Mouse (Mus musculus): Measurements from ENCODE around the gene Nfyb. TPM values are rescaled to one million over a fixed set of nuclear protein-coding genes. Genes with fewer than 3 reads are reported as not detected.
A peak's percentile ranks its signal among the peaks of the same experiment; 100 is the strongest.

The Nfyb gene
- polyA plus RNA-seq, 1 experiment from 2014 or later: 22.2 TPM

DNA sequence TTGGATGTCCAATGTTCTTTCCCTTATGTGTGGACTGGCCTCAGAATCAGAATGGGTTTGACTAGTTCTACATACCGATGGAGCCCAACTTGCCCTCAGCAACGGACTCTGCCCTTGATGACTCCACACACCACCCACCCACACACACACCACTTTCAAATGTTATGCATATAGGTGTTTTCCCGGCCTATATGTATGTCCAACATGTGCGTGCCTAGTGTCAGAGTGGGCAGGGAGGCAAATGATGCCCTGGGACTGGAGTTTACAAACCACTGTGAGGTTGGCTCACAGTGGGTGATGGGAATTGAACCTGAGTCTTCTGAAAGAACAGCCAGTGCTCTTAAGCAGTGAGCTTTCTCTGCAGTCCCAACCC lies 33.2 kb upstream of the Nfyb start:
- no peak overlapping the region for H3K27ac ChIP-seq
- WGBS: 78% methylated on average over 4 of the region's 4 CpGs
- H3K9me3 ChIP-seq (replicated peaks): no peaks in the 10 kb centered on the region
- no peak overlapping the region for H3K4me3 ChIP-seq
- H3K36me3 ChIP-seq: no peaks in the 10 kb centered on the region
- H3K4me2 ChIP-seq: no peak overlapping the region
- peaks cover 14% of the 10 kb centered on the region for H3K4me1 ChIP-seq (replicated peaks)
- no peak for ATAC-seq (replicated peaks; ENCODE audit: insufficient number of reproducible peaks, insufficient read depth, low FRiP score, low read depth)
- no peak overlapping the region for H3K9ac ChIP-seq
- no peaks in the 10 kb centered on the region for H3K27me3 ChIP-seq

DNA sequence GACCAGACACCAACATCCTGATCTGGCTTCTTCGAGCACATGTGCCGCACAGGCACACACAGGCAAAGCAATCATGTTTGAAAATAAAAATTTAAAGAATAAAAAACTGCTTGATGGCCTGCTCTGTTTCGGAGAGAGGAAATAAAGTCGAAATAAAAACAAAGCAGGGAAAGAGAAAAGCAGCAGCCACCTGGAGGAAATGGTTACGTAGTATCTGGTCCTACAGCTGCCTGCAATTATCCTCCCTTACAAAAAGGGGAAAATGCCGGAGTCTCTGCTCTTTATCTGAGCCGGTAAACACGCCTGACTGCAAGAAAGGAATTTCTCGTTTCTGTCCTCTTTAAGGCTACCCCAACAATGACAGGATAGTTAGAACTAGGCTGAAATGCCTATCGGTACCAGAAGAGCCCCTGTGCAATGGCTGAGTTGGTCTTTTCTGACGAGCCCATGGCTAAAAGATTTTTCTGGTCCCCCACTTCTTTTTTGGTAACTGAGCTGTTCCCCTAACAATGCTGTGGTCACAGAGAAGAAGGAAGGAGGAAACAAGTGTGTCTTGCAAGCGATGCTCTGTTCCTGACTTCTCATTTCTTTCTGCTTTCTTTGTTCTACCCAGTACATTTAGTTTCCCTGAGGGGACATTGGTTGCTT lies 32.7 kb upstream of the Nfyb start:
- no peak overlapping the region for H3K9ac ChIP-seq
- H3K36me3 ChIP-seq: no peaks in the 10 kb centered on the region
- 41% methylated on average over 12 of the region's 12 CpGs for WGBS
- 0 out of 2 replicates have a peak overlapping the region, but pooled peaks have one; percentile 31 for H3K27ac ChIP-seq
- H3K4me3 ChIP-seq: no peak overlapping the region
- H3K27me3 ChIP-seq: no peaks in the 10 kb centered on the region
- H3K9me3 ChIP-seq (replicated peaks): no peaks in the 10 kb centered on the region
- no peak for ATAC-seq (replicated peaks; ENCODE audit: insufficient number of reproducible peaks, insufficient read depth, low FRiP score, low read depth)
- no peak overlapping the region for H3K4me2 ChIP-seq
- peaks cover 14% of the 10 kb centered on the region for H3K4me1 ChIP-seq (replicated peaks)

DNA sequence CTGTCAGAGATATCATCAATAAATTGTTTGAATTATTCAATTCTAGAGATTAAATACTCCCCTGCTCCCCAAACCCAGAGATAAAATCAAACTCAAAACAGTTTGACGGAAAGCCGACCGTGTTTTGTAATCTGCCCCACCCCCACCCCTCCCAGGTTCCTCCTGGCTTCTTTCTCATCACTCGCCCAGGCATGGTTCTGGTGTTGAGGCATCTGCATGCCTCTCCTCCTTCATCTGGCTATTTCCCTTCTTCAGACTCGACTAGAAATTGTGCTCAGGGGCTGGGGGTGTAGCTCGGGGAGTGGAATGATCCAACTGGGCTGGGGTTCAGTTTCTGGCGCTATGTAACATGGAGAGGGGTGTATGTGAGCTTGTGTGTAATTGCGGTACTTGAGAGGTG lies 31.8 kb upstream of the Nfyb start:
- 31% methylated on average over 8 of the region's 8 CpGs for WGBS
- H3K27ac ChIP-seq: no peak overlapping the region

DNA sequence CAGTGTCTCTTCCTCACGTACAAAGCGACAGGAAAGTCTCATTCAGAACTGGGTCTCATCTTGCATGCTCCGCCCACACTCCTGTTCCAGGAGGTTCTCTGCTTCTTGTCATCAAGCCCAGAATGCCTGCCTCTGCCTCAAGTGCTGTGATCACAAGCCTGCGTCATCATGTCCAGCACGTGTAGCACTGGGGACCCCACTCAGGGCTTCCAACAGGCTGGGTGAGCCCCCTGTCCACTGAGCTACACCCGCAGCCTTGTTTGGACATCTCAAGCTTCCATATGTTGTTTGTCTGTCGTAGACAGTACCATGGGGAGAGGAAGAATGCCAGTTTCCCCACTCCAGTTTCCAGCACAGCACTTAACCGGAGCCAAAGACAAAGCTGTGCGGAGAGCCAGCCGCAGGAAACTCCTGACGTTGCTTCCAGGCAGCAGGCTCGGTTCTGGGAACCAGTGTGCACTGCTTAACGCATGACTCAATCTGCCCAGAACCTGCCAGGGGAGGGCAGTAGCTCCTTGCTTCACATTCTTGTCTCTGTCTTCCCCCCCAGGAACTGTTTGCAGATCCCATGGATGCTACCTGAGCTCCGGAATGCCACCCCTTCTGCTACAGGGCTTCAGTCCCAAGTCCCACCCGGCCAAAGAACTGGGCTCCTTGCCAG lies 31.3 kb upstream of the Nfyb start:
- H3K36me3 ChIP-seq: no peaks in the 10 kb centered on the region
- H3K4me1 ChIP-seq (replicated peaks): peaks cover 14% of the 10 kb centered on the region
- peak; percentile 65 for ATAC-seq (replicated peaks; ENCODE audit: insufficient number of reproducible peaks, insufficient read depth, low FRiP score, low read depth)
- H3K9ac ChIP-seq: peak overlapping the region; percentile 12; the same call in 1 of the 2 replicates
- H3K9me3 ChIP-seq (replicated peaks): no peaks in the 10 kb centered on the region
- 14% methylated on average over 15 of the region's 15 CpGs for WGBS
- H3K4me3 ChIP-seq: peak overlapping the region; percentile 16
- peak overlapping the region; percentile 52 for H3K4me2 ChIP-seq
- H3K27ac ChIP-seq: peak overlapping the region; percentile 50
- H3K27me3 ChIP-seq: no peaks in the 10 kb centered on the region

More for the DNA sequence above, 31.8 kb upstream of the Nfyb start:
- peak overlapping the region; percentile 52 for H3K4me2 ChIP-seq
- H3K4me1 ChIP-seq (replicated peaks): peaks cover 14% of the 10 kb centered on the region
- no peak overlapping the region for H3K9ac ChIP-seq
- H3K36me3 ChIP-seq: no peaks in the 10 kb centered on the region
- no peaks in the 10 kb centered on the region for H3K27me3 ChIP-seq
- H3K9me3 ChIP-seq (replicated peaks): no peaks in the 10 kb centered on the region
- peak overlapping the region; percentile 16; the same call in 1 of the 2 replicates for H3K4me3 ChIP-seq
- ATAC-seq (replicated peaks; ENCODE audit: insufficient number of reproducible peaks, insufficient read depth, low FRiP score, low read depth): no peak

DNA sequence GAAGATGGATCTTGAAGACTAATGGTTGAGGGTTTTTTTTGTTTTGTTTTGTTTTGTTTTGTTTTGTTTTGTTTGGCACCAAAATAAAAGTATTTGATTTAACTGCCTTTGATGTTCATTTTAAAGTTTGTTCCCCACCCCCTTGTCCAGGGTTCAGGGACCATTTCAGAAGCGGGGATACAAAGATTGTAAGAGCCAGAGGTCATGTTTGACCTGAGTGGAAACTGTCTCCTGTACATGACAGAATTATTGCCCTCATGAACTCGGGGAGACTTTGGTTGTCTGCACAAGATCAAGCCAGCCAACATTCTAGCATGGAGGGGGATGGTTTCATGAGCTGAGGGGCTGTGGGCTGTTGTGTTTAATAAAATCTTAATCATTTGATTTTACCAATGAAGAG lies 28.4 kb upstream of the Nfyb start:
- 65% methylated on average over 2 of the region's 2 CpGs for WGBS

DNA sequence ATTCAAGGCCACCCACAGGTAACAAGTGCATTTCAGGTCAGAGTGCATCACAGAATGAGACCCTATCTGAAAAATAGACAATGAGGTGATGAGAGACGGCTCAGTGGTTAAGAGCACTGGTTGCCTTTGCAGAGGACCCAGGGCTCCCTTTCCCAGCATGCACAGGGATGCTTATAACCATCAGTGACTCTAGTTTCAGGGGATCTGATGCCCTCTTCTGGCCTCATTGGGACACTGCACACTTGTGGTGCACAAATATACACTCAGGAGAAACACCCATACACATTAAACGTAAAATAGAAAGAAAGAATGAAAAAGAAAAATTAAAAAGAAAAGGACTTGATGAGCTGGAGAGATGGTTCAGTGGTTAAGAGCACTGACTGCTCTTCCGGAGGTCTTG lies 27.8 kb upstream of the Nfyb start:
- no peaks in the 10 kb centered on the region for H3K9me3 ChIP-seq (replicated peaks)
- 89% methylated on average over 3 of the region's 3 CpGs for WGBS
- H3K4me1 ChIP-seq (replicated peaks): peaks cover 14% of the 10 kb centered on the region
- H3K27ac ChIP-seq: no peak overlapping the region
- no peak overlapping the region for H3K9ac ChIP-seq
- no peak overlapping the region for H3K4me2 ChIP-seq
- no peaks in the 10 kb centered on the region for H3K27me3 ChIP-seq
- H3K36me3 ChIP-seq: no peaks in the 10 kb centered on the region
- H3K4me3 ChIP-seq: no peak overlapping the region
- no peak for ATAC-seq (replicated peaks; ENCODE audit: insufficient number of reproducible peaks, insufficient read depth, low FRiP score, low read depth)

More for the DNA sequence above, 28.4 kb upstream of the Nfyb start:
- Histone ChIP-seq H3K4me2 (no peak overlapping the region), H3K9ac (no peak overlapping the region), H3K4me1 (replicated peaks) (peaks cover 14% of the 10 kb centered on the region), H3K36me3 (no peaks in the 10 kb centered on the region), H3K27ac (no peak overlapping the region), H3K27me3 (no peaks in the 10 kb centered on the region), H3K9me3 (replicated peaks) (no peaks in the 10 kb centered on the region), H3K4me3 (no peak overlapping the region)
- ATAC-seq (replicated peaks; ENCODE audit: insufficient number of reproducible peaks, insufficient read depth, low FRiP score, low read depth): no peak

DNA sequence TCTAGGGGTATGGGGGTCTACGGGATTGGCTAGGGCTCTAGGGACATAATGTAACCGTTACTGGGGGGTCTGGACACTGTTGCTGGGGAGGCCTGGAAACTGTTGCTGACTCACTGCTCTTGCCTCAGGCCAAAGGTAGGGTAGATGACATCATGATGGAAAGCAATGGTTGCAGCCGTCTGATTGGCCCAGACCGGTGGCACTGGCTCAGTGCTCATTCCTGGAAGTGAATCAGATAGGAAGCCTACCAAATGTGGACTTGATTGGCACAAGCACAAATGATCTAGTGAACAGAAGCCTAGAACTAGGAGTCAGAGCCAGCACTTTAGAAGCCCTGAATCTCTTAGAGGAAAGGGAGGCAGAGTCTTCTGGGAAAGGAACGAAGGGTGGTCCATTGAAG lies 26.6 kb upstream of the Nfyb start:
- no peak for ATAC-seq (replicated peaks; ENCODE audit: insufficient number of reproducible peaks, insufficient read depth, low FRiP score, low read depth)
- Histone ChIP-seq H3K4me3 (no peak overlapping the region), H3K4me1 (replicated peaks) (peaks cover 7% of the 10 kb centered on the region), H3K9me3 (replicated peaks) (no peaks in the 10 kb centered on the region), H3K36me3 (no peaks in the 10 kb centered on the region), H3K9ac (no peak overlapping the region), H3K27me3 (no peaks in the 10 kb centered on the region), H3K27ac (no peak overlapping the region), H3K4me2 (no peak overlapping the region)
- 80% methylated on average over 5 of the region's 5 CpGs for WGBS

DNA sequence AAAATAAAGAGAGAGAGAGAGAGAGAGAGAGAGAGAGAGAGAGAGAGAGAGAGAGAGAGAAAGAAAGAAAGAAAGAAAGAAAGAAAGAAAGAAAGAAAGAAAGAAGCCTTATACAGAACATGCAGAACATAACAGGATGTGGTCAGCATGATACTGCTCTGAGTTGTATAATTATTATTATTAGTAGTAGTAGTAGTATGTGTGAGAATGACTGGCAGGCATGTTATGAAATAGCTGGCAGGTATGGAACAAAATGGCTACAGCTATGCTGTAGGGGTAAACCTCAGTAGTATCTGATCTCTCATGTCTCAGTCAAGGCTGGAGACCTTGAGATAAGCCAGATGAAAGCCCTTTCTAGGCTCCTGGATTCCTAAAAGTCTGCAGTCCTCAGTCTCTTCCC lies 25.2 kb upstream of the Nfyb start:
- no peaks in the 10 kb centered on the region for H3K27me3 ChIP-seq
- no peak overlapping the region for H3K4me3 ChIP-seq
- no peaks in the 10 kb centered on the region for H3K36me3 ChIP-seq
- H3K9ac ChIP-seq: no peak overlapping the region
- no peak overlapping the region for H3K27ac ChIP-seq
- no peaks in the 10 kb centered on the region for H3K4me1 ChIP-seq (replicated peaks)
- no peak for ATAC-seq (replicated peaks; ENCODE audit: insufficient number of reproducible peaks, insufficient read depth, low FRiP score, low read depth)
- H3K4me2 ChIP-seq: no peak overlapping the region
- H3K9me3 ChIP-seq (replicated peaks): no peaks in the 10 kb centered on the region

DNA sequence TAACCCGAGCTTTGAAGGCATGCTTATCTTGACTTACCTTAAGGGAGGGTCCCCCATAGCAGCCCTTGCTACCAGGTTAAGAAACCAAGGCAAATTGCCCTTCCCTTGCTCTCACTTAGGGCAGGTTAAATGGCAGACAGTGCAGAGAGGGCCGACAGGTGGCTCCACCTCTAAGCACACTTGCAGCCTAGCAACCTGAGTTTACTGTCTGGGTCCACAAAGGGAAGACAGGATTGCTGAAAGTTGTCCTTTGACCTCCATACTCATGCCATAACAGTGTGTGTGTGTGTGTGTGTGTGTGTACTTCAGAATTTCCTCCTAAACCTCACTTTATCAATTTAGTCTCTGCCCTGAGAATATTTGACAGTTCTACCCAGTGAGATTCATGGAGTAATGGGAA lies 18.5 kb upstream of the Nfyb start:
- Histone ChIP-seq H3K9ac (no peak overlapping the region), H3K4me2 (no peak overlapping the region), H3K27ac (no peak overlapping the region), H3K9me3 (replicated peaks) (no peaks in the 10 kb centered on the region), H3K4me3 (no peak overlapping the region), H3K36me3 (no peaks in the 10 kb centered on the region), H3K4me1 (replicated peaks) (peaks cover 7% of the 10 kb centered on the region; the same call in 1 of the 2 replicates), H3K27me3 (no peaks in the 10 kb centered on the region)
- no peak for ATAC-seq (replicated peaks; ENCODE audit: insufficient number of reproducible peaks, insufficient read depth, low FRiP score, low read depth)
- 42% methylated on average over 2 of the region's 2 CpGs for WGBS

DNA sequence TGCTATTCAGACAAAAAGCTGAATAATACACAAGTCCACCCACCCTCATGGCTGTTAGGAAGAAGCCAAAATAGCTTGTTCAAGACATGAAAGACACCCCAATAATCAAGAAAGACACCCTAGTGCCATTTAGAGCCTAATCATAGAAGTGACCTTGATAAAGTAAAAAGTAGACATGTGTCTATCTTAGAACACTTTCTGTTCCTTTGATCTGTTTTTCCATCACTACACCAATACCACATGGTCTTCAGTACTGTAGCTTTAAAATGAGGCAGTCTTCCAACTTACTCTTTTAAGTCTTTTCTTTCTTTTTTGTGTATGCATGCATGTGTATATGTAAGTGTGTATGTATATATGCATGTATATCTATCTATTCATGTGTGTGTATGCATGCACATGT lies 16.9 kb upstream of the Nfyb start:
- ATAC-seq (replicated peaks; ENCODE audit: insufficient number of reproducible peaks, insufficient read depth, low FRiP score, low read depth): no peak
- Histone ChIP-seq H3K4me3 (no peak overlapping the region), H3K9me3 (replicated peaks) (no peaks in the 10 kb centered on the region), H3K4me1 (replicated peaks) (peaks cover 8% of the 10 kb centered on the region; the same call in 1 of the 2 replicates), H3K27me3 (no peaks in the 10 kb centered on the region), H3K9ac (no peak overlapping the region), H3K4me2 (no peak overlapping the region), H3K27ac (no peak overlapping the region), H3K36me3 (no peaks in the 10 kb centered on the region)

DNA sequence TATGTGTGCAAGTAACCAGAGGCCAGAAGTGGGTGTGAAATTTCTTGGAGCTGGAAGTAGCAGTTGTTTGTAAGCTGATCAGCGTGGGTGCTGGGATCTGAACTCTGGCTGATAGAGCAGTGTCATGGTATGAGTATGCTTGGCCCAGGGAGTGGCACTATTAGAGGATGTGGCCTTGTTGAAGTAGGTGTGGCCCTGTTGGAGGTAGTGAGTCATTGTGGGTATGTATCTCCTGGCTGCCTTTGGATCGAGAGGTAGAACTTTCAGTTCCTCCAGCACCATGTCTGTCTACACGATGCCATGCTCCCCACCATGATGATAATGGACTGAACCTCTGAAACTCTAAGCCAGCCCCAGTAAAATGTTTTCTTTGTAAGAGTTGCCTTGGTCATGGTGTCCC lies 16.4 kb upstream of the Nfyb start:
- H3K27me3 ChIP-seq: no peaks in the 10 kb centered on the region
- H3K4me2 ChIP-seq: no peak overlapping the region
- H3K36me3 ChIP-seq: no peaks in the 10 kb centered on the region
- H3K4me1 ChIP-seq (replicated peaks): peaks cover 8% of the 10 kb centered on the region; the same call in 1 of the 2 replicates
- no peak for ATAC-seq (replicated peaks; ENCODE audit: insufficient number of reproducible peaks, insufficient read depth, low FRiP score, low read depth)
- H3K9ac ChIP-seq: no peak overlapping the region
- 95% methylated on average over 3 of the region's 3 CpGs for WGBS
- H3K9me3 ChIP-seq (replicated peaks): no peaks in the 10 kb centered on the region
- no peak overlapping the region for H3K4me3 ChIP-seq
- H3K27ac ChIP-seq: no peak overlapping the region

DNA sequence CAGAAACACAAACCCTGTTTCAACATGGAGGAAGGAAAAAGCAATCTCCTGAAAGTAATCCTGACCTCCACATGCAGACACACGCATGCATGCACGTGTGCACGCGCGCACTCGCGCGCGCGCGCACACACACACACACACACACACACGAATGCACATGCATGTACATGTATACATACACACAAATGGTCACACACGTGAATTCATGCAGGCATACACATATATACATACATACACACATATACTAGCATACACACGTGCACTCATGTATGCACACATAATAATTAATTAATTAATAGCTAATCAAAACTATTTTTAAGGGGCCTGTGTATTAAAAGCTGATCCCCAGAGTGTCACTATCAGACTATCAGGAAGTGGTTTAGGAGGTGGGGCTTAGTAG lies 15.9 kb upstream of the Nfyb start:
- H3K4me1 ChIP-seq (replicated peaks): peaks cover 8% of the 10 kb centered on the region; the same call in 1 of the 2 replicates
- no peak overlapping the region for H3K4me2 ChIP-seq
- no peak overlapping the region for H3K9ac ChIP-seq
- ATAC-seq (replicated peaks; ENCODE audit: insufficient number of reproducible peaks, insufficient read depth, low FRiP score, low read depth): no peak
- no peak overlapping the region for H3K4me3 ChIP-seq
- no peaks in the 10 kb centered on the region for H3K27me3 ChIP-seq
- H3K27ac ChIP-seq: no peak overlapping the region
- no peaks in the 10 kb centered on the region for H3K9me3 ChIP-seq (replicated peaks)
- 98% methylated on average over 14 of the region's 14 CpGs for WGBS
- no peaks in the 10 kb centered on the region for H3K36me3 ChIP-seq
